Mouse (Mus musculus): ENCODE measurements around the gene Il4i1.

GRCm38 (mm10) chr7:44810819-44811557 lies 5.2 kb upstream of the Il4i1 start:
- TF ChIP-seq CTCF (IDR thresholded peaks at IDR 0.05; ENCODE audit: insufficient read depth, low read depth, low read length) = no peak
- no peak for TF ChIP-seq POLR2A (IDR thresholded peaks at IDR 0.05; ENCODE audit: insufficient read depth, low read depth, low read length)

Data from olfactory bulb, adult 2 months (tissue).